Mouse (Mus musculus) liver, embryonic 11.5 days (tissue): Measurements from ENCODE around the gene Slc25a53. TPM values are rescaled to one million over a fixed set of nuclear protein-coding genes. Genes with fewer than 3 reads are reported as not detected.
A peak's percentile ranks its signal among the peaks of the same experiment; 100 is the strongest.

Source experiments
- ATAC-seq: fragments of 200-750 bp; cut with Nextera tagmentation; replicated peaks from 2 replicates; pipeline ENCODE4 v1.8.0; 2017; ENCODE audit warnings: moderate number of reproducible peaks, mild to moderate bottlenecking, moderate TSS enrichment, moderate library complexity; ENCODE audit not compliant: low FRiP score
- DNase-seq: peaks from one replicate; pipeline ENCODE4 v3.0.0-alpha.2; 2017; ENCODE audit warnings: low spot score
- H3K27ac ChIP-seq: fragments of 300-500 bp; sonication (generic); 2 replicates; pipeline ENCODE4 v1.5.1; 2014; ENCODE audit warnings: mild to moderate bottlenecking, low read depth, low read length, control low read depth
- H3K27me3 ChIP-seq: fragments of 300-500 bp; sonication (generic); replicated peaks from 2 replicates; pipeline ENCODE4 v1.6.1; 2014; ENCODE audit warnings: low read length, mixed read lengths; ENCODE audit not compliant: control insufficient read depth, insufficient read depth
- H3K36me3 ChIP-seq: fragments of 300-500 bp; sonication (generic); 2 replicates; pipeline ENCODE4 v1.6.1; 2014; ENCODE audit warnings: mild to moderate bottlenecking, low read length, moderate library complexity, mixed read lengths; ENCODE audit not compliant: control insufficient read depth, insufficient read depth
- H3K4me1 ChIP-seq: fragments of 300-500 bp; sonication (generic); replicated peaks from 2 replicates; pipeline ENCODE4 v1.6.1; 2014; ENCODE audit warnings: low read length, mixed read lengths; ENCODE audit not compliant: control insufficient read depth, insufficient read depth
- H3K4me2 ChIP-seq: fragments of 300-500 bp; sonication (generic); 2 replicates; pipeline ENCODE4 v1.6.1; 2014; ENCODE audit warnings: mild to moderate bottlenecking, control low read depth, moderate library complexity
- H3K4me3 ChIP-seq: fragments of 300-500 bp; sonication (generic); 2 replicates; pipeline ENCODE4 v1.5.1; 2014; ENCODE audit warnings: low read depth, low read length, control low read depth
- H3K9ac ChIP-seq: fragments of 300-500 bp; sonication (generic); 2 replicates; pipeline ENCODE4 v1.6.1; 2014; ENCODE audit warnings: low read depth, low read length, control low read depth
- H3K9me3 ChIP-seq: fragments of 300-500 bp; sonication (generic); 2 replicates; pipeline ENCODE4 v1.6.1; 2016; ENCODE audit warnings: low read length, inconsistent platforms, mixed read lengths; ENCODE audit not compliant: control insufficient read depth
- WGBS: fragments of 180-500 bp; shearing (Covaris S2); extraction: QIAGEN DNeasy Blood & Tissue Kit; methylation state at CpG from one replicate; pipeline ENCODE4 v1.1.7; 2014; 5-methylcytosine and 5-hydroxymethylcytosine counted together
- polyA plus RNA-seq: library from polyadenylated mRNA; unstranded; fragments of >200 nt; fragmentation: Nextera tagmentation; extraction: Ambion mirVana; gene quantifications from 2 replicates; pipeline ENCODE4 v1.2.1, GENCODE M21; 2014

The Slc25a53 gene
- polyA plus RNA-seq, 1 experiment from 2014 or later: 3.7 TPM

DNA sequence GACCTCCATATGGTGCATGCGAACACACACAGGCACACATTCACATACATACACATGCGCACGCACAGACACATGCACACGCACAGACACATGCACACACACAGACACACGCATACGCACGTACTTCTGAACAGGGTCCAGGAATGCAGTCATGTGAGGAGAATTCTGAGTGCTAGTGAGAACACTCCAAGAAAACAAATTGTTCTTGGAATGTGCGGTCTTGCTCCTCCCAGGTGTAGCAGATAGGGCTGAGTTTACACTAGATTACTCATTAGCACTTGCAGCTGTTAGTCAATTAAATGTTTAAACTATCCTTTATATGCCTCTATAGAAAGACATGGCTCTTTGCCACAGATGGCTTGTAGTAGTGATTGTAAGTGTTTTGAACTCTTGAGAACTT is 7.2 kb downstream of the Slc25a53 start:
- Histone ChIP-seq H3K9ac (no peak overlapping the region), H3K27ac (no peak overlapping the region), H3K4me1 (no peaks in the 10 kb centered on the region), H3K36me3 (no peaks in the 10 kb centered on the region), H3K27me3 (no peaks in the 10 kb centered on the region), H3K9me3 (no peaks in the 10 kb centered on the region), H3K4me3 (no peak overlapping the region), H3K4me2 (no peak overlapping the region)
- no peak for ATAC-seq
- WGBS: 91% methylated on average over 8 of the region's 8 CpGs
- DNase-seq: no peak

DNA sequence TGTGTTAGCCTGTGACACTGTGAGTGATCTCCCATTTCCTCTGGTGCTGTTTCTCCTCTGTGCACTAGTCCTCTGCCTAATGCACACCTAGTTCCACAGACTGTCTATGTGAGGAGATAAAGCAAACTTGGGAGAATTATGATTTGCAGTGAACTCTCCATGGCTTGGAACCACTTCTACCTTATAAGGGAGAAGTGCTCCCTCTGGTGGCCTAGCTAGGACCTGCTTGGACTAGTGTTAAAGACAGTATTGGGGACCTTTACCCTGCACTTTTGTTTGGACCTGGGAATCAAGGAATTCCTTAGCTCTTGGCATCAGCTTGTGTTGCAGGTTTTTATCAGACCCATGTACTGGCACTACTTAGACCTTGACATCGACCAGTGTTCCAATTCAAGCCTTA is 18.8 kb downstream of the Slc25a53 start:
- H3K4me2 ChIP-seq: no peak overlapping the region
- ATAC-seq: peak; percentile 68
- 27% methylated on average over 1 of the region's 1 CpGs for WGBS

DNA sequence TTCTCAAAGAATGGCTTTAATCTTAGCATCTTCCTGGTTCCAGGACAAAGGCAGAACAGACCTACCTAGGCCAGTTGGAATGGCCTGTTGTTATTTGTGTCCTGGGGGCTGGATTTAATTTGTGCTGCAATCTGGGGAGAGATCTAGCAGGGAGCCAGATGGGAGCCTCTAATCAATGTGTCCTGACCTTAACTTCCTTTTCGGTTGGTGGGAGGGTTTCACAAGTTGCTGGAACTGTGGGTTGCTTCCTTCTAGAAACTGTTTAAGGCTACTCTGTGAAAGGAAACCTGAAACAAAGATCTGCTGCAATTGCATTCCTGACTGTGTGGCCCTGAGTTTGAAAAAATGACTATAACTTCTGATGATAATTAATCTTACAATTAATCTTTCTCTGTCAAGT is 20.4 kb downstream of the Slc25a53 start:
- Histone ChIP-seq H3K9ac (no peak overlapping the region), H3K4me1 (no peaks in the 10 kb centered on the region), H3K27ac (no peak overlapping the region), H3K4me3 (no peak overlapping the region), H3K27me3 (no peaks in the 10 kb centered on the region), H3K36me3 (no peaks in the 10 kb centered on the region; the same call in 1 of the 2 replicates), H3K9me3 (no peaks in the 10 kb centered on the region), H3K4me2 (no peak overlapping the region)
- WGBS: 67% methylated on average over 1 of the region's 1 CpGs
- ATAC-seq: no peak
- no peak for DNase-seq

More for the DNA sequence above, 18.8 kb downstream of the Slc25a53 start:
- DNase-seq: no peak
- Histone ChIP-seq H3K4me3 (no peak overlapping the region), H3K36me3 (no peaks in the 10 kb centered on the region; the same call in 1 of the 2 replicates), H3K27me3 (no peaks in the 10 kb centered on the region), H3K9me3 (no peaks in the 10 kb centered on the region), H3K27ac (no peak overlapping the region), H3K9ac (no peak overlapping the region), H3K4me1 (no peaks in the 10 kb centered on the region)

DNA sequence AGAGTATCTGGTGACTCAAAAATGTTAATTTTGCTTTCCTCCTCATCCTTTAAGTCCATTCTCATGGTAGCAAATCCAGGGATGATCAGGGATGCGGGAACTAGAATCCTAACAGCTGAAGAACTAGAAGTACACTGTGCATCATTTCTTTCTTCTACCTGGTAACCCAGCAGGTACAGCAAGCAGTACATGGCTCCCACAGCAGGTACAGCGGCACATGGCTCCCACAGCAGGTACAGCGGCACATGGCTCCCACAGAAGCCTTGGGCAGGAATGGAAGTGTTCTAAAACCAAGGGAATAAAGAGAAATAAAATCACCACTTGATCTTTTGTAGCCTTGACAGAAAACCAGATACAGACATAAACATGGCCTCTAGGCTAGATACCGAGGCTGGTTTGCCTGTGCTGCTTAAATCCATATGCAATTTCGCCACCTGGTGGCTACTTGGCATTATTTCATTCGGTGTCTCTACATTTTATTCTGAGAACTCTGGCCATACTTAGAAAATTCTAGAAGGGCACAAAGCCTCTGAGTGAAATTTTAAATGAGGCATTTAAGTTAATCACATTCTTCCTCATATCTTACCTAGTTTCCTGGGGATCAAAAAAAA is 22.9 kb downstream of the Slc25a53 start:
- Histone ChIP-seq H3K4me3 (no peak overlapping the region), H3K4me2 (no peak overlapping the region), H3K9me3 (no peaks in the 10 kb centered on the region), H3K4me1 (no peaks in the 10 kb centered on the region), H3K27ac (no peak overlapping the region), H3K27me3 (no peaks in the 10 kb centered on the region), H3K36me3 (no peaks in the 10 kb centered on the region; the same call in 1 of the 2 replicates), H3K9ac (no peak overlapping the region)
- no peak for ATAC-seq
- DNase-seq: no peak
- 54% methylated on average over 6 of the region's 6 CpGs for WGBS

DNA sequence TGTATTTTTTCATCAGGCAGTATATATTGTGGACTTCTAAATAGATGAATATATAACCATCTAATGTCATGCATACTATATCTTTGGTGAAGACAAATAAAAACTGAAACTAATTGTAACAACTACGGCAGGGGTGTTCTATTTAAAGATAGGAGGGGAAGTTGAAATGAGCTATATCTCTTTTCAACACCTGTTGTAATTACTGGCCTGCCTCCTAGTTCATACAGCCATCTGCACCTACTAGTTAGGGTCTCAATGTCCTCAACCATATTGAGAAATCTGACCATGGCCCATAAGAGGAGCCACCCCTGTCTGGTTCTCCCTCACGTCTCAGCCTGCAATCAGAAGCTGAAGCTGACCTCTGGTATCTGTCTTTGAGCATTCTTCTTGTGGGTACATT is 41.8 kb downstream of the Slc25a53 start:
- 73% methylated on average over 2 of the region's 2 CpGs for WGBS
- Histone ChIP-seq H3K36me3 (no peaks in the 10 kb centered on the region), H3K4me3 (no peak overlapping the region), H3K9me3 (no peaks in the 10 kb centered on the region), H3K9ac (no peak overlapping the region), H3K4me1 (no peaks in the 10 kb centered on the region), H3K27ac (no peak overlapping the region), H3K27me3 (peaks cover 23% of the 10 kb centered on the region), H3K4me2 (no peak overlapping the region)
- no peak for ATAC-seq
- no peak for DNase-seq

DNA sequence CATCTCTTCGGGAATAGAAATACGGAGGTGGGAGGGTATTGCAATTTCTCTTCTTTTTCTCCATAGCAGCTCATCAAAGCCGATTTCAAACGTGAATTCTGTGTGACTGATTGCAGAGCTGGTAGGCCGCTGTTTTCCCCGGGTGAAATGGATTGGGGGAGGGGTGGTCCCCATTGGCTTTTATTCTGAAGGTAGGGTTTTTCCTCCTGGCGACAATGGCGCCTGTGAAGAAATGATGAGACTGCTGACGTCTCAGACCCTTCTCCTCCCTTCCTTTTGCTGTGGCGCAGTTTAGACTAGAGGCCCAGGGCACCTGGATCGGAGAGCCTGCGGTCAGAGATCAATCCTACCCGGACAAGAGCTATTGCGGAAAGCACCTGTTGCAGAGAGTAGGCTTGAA is 44.5 kb downstream of the Slc25a53 start:
- Histone ChIP-seq H3K9me3 (no peaks in the 10 kb centered on the region), H3K27ac (no peak overlapping the region), H3K4me2 (peak overlapping the region; percentile 56), H3K27me3 (peaks cover 25% of the 10 kb centered on the region), H3K4me1 (no peaks in the 10 kb centered on the region), H3K9ac (no peak overlapping the region), H3K36me3 (no peaks in the 10 kb centered on the region), H3K4me3 (no peak overlapping the region; the same call in 1 of the 2 replicates)
- no peak for DNase-seq
- WGBS: 39% methylated on average over 14 of the region's 14 CpGs
- no peak for ATAC-seq

DNA sequence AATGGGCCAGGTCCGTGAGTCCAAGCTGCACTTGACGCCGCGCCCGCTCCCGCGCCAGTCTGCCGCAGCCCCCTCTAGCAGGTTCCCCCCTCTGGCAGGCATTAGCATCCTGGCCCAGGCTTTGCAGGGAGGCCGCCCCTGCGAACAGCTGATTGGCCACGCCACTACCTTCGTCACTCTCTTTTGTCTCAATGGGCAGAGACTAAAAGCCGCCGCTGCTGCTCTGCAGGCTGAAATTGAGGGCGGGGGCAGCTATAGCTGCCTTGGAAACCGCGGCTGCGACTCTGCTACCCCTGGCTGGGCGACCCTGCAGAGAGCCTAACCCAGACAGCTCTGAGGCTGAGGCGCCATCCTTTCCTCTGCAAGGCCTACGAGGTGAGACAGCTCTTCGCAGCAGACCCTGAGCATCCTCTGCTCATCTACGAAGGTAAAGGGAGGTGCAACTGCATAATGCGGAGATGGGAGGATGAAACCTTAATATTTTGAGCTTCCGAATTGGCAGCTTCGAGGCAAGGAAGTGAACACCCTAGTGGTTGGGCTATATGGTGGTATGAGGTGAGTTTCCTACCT is 45.0 kb downstream of the Slc25a53 start, which contains the start of gene Zcchc18:
Zcchc18 (plus strand) TSS at position 178 of the 570 bp plus-strand sequence.
- Histone ChIP-seq H3K4me3 (peak within 1 kb of the TSS; percentile 33), H3K9ac (no peak within 1 kb of the TSS), H3K36me3 (no peaks in the 10 kb centered on the region), H3K4me2 (peak within 1 kb of the TSS; percentile 56), H3K4me1 (no peaks in the 10 kb centered on the region), H3K27ac (no peak within 1 kb of the TSS), H3K27me3 (peaks cover 25% of the 10 kb centered on the region), H3K9me3 (no peaks in the 10 kb centered on the region)
- peak; percentile 68 for ATAC-seq
- WGBS: 15% methylated on average over 26 of the region's 26 CpGs
- peak; percentile 54 for DNase-seq

DNA sequence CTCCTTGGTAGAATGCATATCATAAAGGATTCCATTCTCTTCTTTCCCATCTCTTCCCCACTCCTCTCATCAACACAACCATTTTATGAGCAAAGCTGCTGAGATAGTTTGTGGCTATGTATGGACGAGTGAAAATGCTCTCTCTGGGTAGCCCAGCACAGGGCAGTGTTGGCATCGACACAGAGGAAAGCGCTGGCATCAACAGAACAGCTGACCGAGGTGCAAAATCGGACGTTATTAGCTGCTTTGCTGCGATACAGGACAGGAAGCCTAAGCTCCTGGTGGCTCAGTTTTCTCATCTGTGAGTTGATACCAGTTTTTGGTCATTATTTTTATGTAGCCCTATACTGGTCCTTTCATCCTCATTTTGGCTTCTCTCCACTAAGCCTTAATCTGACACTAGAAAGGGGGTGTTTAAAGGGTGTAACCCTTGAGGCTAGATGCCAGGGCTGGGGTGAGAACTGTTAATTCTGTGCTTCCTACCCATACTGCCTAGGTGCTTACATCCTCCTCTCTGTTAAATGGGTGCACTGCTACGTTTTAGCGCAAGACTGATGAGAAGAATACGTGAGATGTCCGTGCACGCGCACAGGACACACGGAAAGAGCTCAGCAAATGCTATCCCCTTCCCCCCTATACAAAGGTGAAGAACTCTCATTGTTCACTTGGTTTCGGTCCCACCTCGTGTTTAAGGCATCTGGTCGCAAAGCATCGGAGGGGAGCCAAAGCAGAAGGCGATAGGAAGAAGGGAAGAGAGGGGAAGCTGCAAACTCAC is 45.7 kb downstream of the Slc25a53 start:
- H3K27me3 ChIP-seq: peaks cover 25% of the 10 kb centered on the region
- no peak overlapping the region for H3K27ac ChIP-seq
- peak overlapping the region; percentile 33 for H3K4me3 ChIP-seq
- no peaks in the 10 kb centered on the region for H3K36me3 ChIP-seq
- WGBS: 23% methylated on average over 19 of the region's 19 CpGs
- H3K4me2 ChIP-seq: peak overlapping the region; percentile 56
- ATAC-seq (no peak; the same call in 1 of the 2 replicates), DNase-seq (no peak)
- H3K4me1 ChIP-seq: no peaks in the 10 kb centered on the region
- H3K9me3 ChIP-seq: no peaks in the 10 kb centered on the region
- H3K9ac ChIP-seq: no peak overlapping the region
